Mouse (Mus musculus): ENCODE data around the gene Pnlip.

- TF ChIP-seq CTCF (IDR thresholded peaks at IDR 0.05; ENCODE audit: low read depth) (peak; percentile 44), EP300 (IDR thresholded peaks at IDR 0.05; ENCODE audit: low read depth) (no peak)
Measured at GRCm38 (mm10) chr19:58627406-58628337, 24.6 kb upstream of the Pnlip start.
